Mouse (Mus musculus) brown adipose tissue, adult 24 weeks (tissue): Measurements from ENCODE around the gene Zfp26. TPM values are rescaled to one million over a fixed set of nuclear protein-coding genes. Genes with fewer than 3 reads are reported as not detected.

Experiments used
- H3K27ac ChIP-seq: fragments of 200-500 bp; replicated peaks from 2 replicates; pipeline ENCODE4 v1.5.1; 2012; ENCODE audit warnings: low read depth, mild to moderate bottlenecking, low read length
- H3K4me1 ChIP-seq: fragments of 200-500 bp; 2 replicates; pipeline ENCODE4 v1.6.1; 2012; ENCODE audit warnings: low read length, mixed read lengths; ENCODE audit not compliant: control insufficient read depth, insufficient read depth, insufficient read length
- H3K4me3 ChIP-seq: fragments of 200-500 bp; 2 replicates; pipeline ENCODE4 v1.5.1; 2012; ENCODE audit warnings: low read depth, mild to moderate bottlenecking, low read length, moderate library complexity; ENCODE audit not compliant: insufficient read depth
- polyA plus RNA-seq: library from polyadenylated mRNA; stranded (reverse); fragments of >200 nt; gene quantifications from 2 replicates; pipeline ENCODE4 v1.2.4, GENCODE M21; 2012; ENCODE audit not compliant: missing spikeins, insufficient read depth, insufficient read length

The Zfp26 gene
- polyA plus RNA-seq, result 4.0 and 4.2 TPM in 2 replicates

DNA sequence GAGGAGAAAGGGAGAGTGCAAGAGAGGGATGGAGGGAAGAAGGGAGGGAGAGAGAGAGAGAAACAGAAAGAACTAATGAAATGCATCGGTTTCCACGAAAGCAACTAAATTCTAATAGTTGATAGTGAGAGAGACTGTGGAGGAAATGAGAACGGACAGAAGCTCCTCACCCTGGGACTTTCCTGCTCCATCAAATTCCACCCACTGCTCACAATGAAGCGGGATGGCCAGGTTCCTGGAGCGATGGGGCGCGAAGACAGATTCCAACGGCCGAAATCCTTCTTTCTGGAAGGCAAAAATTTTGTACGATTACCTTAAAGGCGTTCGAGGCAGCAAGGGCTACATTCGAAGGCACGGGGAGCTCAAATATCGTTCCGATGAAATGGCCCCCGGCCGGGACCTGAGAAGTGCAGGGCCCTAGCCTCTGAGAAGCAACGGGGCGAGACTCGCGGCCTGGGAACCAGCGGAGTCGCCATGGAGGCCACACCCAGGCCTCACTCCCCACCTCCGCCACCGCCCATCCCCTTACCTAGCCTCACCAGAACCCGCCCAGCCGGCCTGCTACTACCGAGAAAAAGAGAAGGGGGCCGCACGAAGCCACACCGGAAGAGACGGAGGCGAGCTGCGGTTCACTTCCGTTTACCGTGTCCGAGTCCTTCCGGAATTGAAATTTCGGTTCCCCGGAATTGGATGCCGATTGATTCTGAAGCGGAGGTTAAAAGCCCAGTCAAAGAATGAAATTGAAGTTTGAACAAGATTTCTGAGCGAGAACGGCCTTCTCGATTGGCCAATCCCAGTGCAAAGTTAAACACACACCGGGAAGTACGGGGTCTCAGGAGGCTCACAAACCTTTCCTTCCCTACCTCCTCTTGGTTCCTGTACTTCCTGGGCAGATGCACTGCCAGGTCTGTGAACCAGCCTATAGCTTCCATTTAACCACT lies at the start of gene Zfp26:
Gene Zfp26 (minus strand): TSS at position 786 of the 941 bp plus-strand sequence.
- H3K27ac ChIP-seq, result peak within 1 kb of the TSS; percentile 68
- peak within 1 kb of the TSS; percentile 90 for H3K4me3 ChIP-seq
- peaks cover 2% of the 10 kb centered on the region; the same call in 1 of the 2 replicates for H3K4me1 ChIP-seq

DNA sequence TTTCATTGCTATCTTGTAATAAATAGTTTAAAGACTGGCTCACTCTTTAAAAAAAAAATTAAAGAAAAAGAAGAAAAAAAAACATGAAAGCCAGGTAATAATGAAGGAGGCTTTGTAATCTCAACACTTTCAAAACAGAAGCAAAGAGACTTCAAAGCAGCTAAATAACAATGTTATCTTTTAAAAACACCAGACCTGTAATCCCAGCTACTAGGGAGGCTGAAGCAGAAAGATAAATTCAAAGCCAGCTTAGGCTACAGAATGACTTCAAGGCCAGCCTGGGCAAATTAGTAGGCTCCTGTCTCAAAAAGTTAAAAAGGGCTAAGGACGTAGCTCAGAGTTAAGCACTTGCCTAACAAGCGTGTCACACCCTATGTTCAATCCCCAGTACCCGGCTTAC lies 49.7 kb upstream of the Zfp26 start:
- H3K27ac ChIP-seq, result no peak overlapping the region
- H3K4me3 ChIP-seq, result no peak overlapping the region
- H3K4me1 ChIP-seq, result peaks cover 8% of the 10 kb centered on the region; the same call in 1 of the 2 replicates

DNA sequence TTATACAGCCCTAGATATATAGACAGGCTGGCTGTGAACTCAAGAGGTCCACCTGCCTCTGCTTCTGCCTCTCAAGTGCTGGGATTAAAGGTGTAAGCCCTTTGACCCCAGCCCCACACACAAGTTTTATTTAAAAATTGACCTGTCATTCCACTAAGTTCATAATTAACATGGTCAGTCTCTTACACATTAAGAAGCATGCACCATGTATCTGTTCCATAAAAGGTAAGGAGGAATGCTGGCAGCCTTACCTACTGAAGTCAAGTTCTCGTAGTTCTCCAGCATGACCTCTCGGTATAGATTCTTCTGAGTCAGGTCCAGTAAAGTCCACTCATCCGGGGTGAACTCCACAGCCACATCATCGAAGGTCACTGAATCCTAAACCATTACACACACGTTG lies 44.8 kb upstream of the Zfp26 start:
- no peaks in the 10 kb centered on the region for H3K4me1 ChIP-seq
- H3K4me3 ChIP-seq, result no peak overlapping the region
- H3K27ac ChIP-seq, result no peak overlapping the region

DNA sequence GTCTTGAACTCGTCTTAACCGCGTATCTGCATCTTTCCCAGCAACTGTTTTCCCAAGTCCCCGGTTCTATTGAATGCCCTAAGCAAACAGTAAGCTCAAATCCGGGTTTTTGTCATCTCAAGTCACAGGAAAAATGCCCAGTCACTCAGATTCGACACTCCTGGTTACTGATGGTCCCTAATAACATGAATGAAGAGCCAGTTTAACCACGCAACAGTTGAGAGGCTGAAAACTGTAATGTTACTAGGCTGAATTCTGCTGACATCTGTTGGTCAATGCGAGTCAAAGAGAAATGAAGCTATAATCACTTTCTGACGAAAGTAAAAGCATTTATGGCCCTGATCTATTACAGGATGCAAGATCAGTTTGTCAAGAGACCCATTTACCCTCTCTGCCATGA lies 33.3 kb upstream of the Zfp26 start:
- Histone ChIP-seq H3K4me1 (peaks cover 3% of the 10 kb centered on the region; the same call in 1 of the 2 replicates), H3K4me3 (peak overlapping the region; percentile 98), H3K27ac (peak overlapping the region; percentile 98)

DNA sequence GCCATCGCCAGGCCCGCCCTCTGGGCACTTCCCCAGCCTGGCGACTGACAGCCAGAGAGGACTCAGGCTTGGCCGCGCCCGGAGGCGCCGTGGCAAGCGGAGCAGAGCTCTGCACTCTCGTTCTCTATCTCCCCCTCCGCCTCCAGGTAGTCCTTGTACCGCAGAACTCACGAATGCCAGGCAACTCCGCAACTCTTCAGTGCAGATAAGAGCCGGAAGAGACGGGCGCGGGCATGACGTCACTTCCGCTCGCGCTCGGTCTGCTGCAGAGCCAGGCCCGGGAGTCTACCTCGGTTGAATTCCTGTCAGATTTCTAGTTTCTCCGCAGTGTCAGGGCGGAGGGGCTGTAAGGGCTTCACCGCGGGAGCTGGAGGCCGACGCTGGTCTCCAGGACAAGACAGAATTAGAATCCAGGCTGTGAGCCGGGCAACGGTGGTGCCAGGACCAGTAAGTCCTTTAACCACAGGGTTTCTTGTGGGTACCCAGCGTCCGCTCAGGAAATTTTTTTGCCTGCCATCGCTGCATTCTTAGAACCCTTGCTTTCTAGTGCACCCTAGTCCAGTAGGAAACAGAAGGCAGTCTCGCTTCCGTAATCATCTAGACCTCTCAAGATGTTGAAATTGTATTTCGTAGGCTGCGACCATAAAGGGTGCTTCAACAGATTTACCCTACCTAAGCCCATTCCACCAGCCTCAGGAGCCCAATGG lies 32.7 kb upstream of the Zfp26 start, which contains the start of gene Zfp426:
Gene Zfp426 (minus strand): TSS at position 220 of the 707 bp plus-strand sequence.
- Histone ChIP-seq H3K4me3 (peak within 1 kb of the TSS; percentile 98), H3K4me1 (peaks cover 3% of the 10 kb centered on the region; the same call in 1 of the 2 replicates), H3K27ac (peak within 1 kb of the TSS; percentile 98)

DNA sequence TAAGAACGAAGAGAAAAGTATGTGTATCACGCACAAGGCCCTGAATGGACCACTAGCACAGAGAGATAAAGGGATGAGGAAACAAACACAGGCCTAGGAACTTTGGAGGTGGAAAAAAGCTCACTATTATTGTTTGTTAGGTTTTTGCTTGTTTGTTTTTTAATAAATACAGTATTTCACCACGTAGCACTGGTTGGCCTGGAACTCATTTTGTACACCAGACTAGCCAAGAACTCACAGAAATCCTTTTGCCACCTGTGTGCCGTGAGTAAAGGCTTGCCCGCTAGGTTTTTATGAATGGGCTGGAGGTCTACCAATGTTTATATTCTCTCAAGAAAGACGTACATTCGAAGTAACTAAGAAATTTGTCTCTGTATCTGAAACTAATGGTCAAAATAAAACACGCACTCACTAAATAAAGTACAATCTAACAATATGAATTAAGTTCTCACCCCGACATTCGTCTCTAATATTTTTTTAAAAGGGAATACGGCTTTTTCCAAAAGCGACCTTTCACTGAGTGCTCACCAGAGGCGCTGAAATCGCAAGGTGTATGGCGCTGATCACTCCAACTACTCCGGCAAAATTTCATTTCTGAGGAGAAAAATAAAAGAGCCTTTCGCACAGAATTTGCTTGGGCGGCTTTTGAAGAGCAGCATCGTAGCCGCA lies 32.0 kb upstream of the Zfp26 start:
- peak overlapping the region; percentile 98 for H3K4me3 ChIP-seq
- H3K4me1 ChIP-seq, result peaks cover 3% of the 10 kb centered on the region; the same call in 1 of the 2 replicates
- peak overlapping the region; percentile 98 for H3K27ac ChIP-seq

DNA sequence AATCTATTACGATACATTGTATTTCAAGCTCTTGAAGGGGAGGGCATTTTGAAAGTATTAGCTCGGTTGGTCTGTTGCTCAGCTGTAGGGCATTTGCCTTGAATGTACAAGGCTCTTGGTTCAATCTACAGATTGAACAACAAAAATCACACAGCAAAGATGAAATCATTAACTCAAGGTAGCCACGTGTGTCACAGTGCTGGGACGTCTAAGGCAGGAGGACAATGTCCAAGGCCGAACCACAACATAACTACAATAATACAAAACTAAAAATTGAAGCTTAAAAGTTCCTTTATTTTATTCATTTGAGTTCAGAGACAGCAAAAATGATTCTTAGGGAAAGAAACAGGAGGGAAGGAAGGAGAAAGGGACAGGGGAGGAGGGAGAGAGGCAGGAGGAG lies 29.6 kb upstream of the Zfp26 start:
- peaks cover 3% of the 10 kb centered on the region; the same call in 1 of the 2 replicates for H3K4me1 ChIP-seq
- H3K27ac ChIP-seq, result no peak overlapping the region
- no peak overlapping the region for H3K4me3 ChIP-seq

DNA sequence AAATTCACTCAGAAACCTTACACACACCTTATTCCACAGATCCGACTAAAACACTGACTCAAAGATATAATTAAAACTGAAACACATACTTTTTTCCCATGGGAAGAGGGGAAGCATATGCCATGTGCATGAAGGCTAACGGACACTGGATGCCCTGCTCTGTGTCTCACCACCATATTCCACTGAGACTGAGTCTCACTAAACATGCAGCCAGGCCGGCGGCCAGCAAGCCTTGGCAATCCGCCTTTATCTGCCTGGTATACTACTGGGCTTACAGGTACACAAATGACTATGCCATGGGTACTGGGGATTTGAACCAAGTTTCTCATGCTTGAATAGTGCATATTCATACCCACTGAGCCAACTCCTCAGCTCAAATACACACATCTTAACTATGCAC lies 19.4 kb upstream of the Zfp26 start:
- Histone ChIP-seq H3K4me1 (no peaks in the 10 kb centered on the region), H3K4me3 (no peak overlapping the region), H3K27ac (no peak overlapping the region)

DNA sequence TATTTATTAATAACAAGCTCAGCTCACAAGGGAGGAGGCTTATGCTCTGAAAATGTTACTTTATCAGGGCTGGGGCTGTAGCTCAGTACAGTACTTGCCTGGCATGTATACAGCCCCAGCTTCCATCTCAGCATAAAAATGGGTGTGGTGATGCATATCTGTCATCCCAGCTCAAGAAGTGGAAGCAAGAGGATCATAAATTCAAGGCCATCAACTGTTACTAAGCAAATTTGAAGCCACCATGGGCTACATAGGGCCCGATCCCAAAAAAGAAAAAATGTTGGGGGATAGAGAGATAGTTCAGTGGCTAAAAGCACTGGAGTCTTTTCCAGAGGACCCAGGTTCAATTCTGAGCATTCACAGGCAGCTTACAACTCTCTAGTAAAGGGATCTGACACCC lies 16.7 kb upstream of the Zfp26 start:
- Histone ChIP-seq H3K4me3 (no peak overlapping the region), H3K4me1 (no peaks in the 10 kb centered on the region), H3K27ac (no peak overlapping the region)

DNA sequence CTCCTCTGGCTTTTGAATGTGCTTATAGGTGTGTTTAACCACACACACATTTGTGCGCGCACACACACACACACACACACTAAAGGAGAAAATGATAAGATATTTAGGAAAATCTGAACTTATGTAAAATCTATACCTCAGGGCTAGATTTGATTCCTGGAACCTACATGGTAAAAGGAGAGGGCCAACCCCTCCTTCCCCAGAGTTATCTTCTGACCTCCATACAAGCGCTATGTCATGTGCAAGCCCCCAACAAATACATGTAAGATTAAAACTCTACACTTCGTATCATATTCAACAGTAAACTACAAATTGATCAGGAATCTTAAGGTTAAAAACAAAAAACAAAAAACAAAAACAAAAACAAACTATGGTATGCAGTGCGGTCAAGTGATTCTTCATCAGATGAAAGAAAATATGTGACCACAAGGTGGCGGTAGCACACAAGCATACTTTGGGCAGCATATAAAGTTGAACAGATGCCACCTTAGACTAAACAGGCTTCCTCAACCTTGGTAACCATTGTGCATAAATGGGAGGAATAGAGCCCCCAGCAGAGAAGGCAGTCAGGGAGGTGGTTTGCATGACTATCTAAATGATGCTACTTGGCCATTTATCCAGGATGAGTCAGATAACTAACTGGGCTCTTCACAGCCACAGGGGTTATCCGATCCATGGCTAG lies 6.9 kb upstream of the Zfp26 start:
- H3K4me3 ChIP-seq, result no peak overlapping the region
- no peak overlapping the region for H3K27ac ChIP-seq
- no peaks in the 10 kb centered on the region for H3K4me1 ChIP-seq

DNA sequence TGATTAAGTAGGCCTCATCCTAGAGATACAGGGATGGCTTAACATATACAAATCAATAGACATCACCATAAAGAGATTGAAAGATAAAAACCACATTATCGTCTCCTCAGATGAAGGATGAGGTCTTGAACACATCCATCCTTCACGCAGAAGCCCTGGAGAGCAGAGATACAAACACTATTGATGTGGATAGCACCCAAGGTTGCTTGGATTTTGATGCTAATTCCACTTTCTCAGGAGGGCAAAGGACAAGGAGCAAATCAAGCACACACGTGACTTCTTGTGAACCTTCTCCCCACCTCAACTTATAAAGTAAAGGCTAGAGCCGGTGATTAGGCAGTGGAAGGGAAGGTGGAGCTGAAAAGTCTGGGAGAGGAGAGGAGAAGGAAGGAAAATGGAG lies 6.3 kb downstream of the Zfp26 start:
- Histone ChIP-seq H3K27ac (no peak overlapping the region), H3K4me1 (no peaks in the 10 kb centered on the region), H3K4me3 (no peak overlapping the region)

DNA sequence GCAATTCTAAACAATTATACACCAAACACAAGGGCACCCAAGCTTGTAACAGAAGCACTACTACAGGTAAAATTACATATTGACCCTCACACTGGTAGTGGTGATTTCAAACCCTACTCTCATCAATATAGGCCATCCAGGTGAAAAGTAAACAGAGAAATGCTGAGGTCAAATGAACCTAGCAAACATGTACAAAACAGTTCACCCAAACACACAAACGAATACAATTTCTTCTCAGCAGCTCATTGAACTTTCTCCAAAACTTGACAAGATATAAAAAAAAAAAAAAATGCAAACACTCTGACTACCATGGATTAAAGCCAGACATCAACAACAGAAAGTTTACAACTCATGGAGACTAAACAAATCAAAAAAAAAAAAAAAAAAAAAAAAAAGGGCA lies 8.5 kb downstream of the Zfp26 start:
- Histone ChIP-seq H3K4me1 (no peaks in the 10 kb centered on the region), H3K27ac (no peak overlapping the region)

DNA sequence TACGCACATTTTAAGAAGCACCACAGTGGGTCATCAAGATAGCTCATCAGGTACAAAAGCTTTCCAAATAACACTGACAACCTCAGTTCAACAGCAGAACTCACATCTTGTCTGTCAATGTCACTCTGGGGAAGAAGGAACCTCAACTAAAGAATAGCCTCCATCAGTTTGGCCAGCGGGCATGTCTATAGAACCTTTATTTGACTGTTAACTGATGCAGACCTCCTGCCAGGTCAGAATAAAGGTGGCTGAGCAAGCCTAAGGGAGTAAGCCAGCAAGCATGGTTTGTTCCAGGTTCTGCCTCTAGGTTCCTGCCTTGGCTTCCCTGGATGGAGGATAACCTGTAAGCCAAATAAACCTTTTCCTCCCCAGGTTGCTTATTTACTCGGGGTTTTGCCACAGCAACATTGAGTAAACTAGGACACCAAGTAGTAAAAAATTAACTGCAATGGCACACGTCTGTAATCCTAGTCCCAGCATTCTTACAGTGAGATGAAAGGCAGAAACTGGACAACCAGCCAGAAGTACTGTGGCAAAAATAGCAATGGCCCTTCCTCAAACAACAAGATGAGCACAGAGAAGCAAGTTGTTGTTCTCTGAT lies 16.7 kb downstream of the Zfp26 start:
- Histone ChIP-seq H3K4me1 (no peaks in the 10 kb centered on the region), H3K27ac (no peak overlapping the region), H3K4me3 (no peak overlapping the region)

More for the DNA sequence above, 8.5 kb downstream of the Zfp26 start:
- H3K4me3 ChIP-seq, result no peak overlapping the region

DNA sequence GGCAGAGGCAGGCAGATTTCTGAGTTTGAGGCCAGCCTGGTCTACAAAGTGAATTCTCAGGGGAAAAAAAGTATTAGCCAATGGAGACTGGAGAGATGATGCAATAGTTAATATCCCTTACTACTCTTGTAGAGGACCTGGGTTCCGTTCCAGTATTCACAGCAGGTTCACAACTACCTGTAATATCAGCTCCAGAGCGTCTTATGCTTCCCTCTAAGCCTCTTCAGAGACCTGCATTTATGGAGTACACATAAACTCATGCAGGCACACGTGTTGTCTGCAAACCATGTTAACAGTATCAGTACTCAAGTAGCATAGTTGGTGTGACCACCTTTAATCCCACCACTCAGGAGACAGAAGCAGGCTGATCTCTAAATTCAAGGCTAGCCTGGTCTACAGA lies 30.0 kb downstream of the Zfp26 start:
- Histone ChIP-seq H3K27ac (no peak overlapping the region), H3K4me1 (no peaks in the 10 kb centered on the region), H3K4me3 (no peak overlapping the region)
